In genomic region chr7:75880650-75881049, GRCm38 (mm10) we compare ENCODE assay signal across 8 mouse cellular contexts. TPM values are rescaled to one million over a fixed set of nuclear protein-coding genes. Genes with fewer than 3 reads are reported as not detected.
A peak's percentile ranks its signal among the peaks of the same experiment; 100 is the strongest.
DNase-seq lines count a peak whose midpoint lies in the region; ATAC-seq and TF ChIP-seq lines count a peak whose summit lies in the region.

No protein-coding gene starts in this region.

- intact Hi-C loops in gastrocnemius, adult 2 months (cut with DNase I) = loop anchor here (1.0 to 10.0 kb wide), 4 partner anchors 32 to 506 kb away; partner anchors contain the start of gene Klhl25

- no peaks in the 10 kb centered on the region for H3K4me1 ChIP-seq in hindbrain, postnatal 0 days (ENCODE audit: insufficient read depth, low read length)

- peak; percentile 91 for TF ChIP-seq CTCF in gastrocnemius, adult 2 months (IDR thresholded peaks at IDR 0.05)
- TF ChIP-seq CTCF in hindbrain, postnatal 0 days (IDR thresholded peaks at IDR 0.05; ENCODE audit: low read depth) = peak; percentile 99

- H3K9me3 ChIP-seq in hindbrain, postnatal 0 days (ENCODE audit: low read length) = no peaks in the 10 kb centered on the region

- no peaks in the 10 kb centered on the region for H3K27me3 ChIP-seq in hindbrain, postnatal 0 days (ENCODE audit: insufficient read depth, low read length)

- H3K4me2 ChIP-seq in hindbrain, postnatal 0 days (ENCODE audit: low read depth, low read length) = 0 out of 2 replicates have a peak overlapping the region, but pooled peaks have one; percentile 5

- H3K27ac ChIP-seq in gastrocnemius, adult 2 months = no peak overlapping the region
- 0 out of 2 replicates have a peak overlapping the region, but pooled peaks have one; percentile 26 for H3K27ac ChIP-seq in hindbrain, postnatal 0 days

- H3K9ac ChIP-seq in hindbrain, postnatal 0 days (replicated peaks; ENCODE audit: low read length) = no peak overlapping the region

- H3K36me3 ChIP-seq in hindbrain, postnatal 0 days (ENCODE audit: insufficient read depth, low read length) = no peaks in the 10 kb centered on the region

- peak; percentile 59 for DNase-seq in WW6 (ENCODE audit: low read depth, low spot score)
- DNase-seq in cerebellum, postnatal 4 days (ENCODE audit: low spot score in 2 of 2) = peak; percentile 83 to 88
- peak; percentile 88 for DNase-seq in gastrocnemius, adult 2 months
- peak; percentile 89 for DNase-seq in hindbrain, postnatal 0 days (ENCODE audit: low spot score)
- peak; percentile 79 to 87 for DNase-seq in left cerebral cortex, adult 18-20 months (ENCODE audit: low spot score in 2 of 2)
- peak; percentile 80 to 89 for DNase-seq in lung, postnatal 4 days
- DNase-seq in retina, postnatal 7 days (ENCODE audit: low read depth, low spot score) = peak; percentile 78
- DNase-seq in urinary bladder, adult 18-20 months (ENCODE audit: low spot score in 2 of 2) = peak; percentile 76 to 79

- WGBS in hindbrain, postnatal 0 days = 6% methylated on average over 8 of the region's 8 CpGs

- no peak overlapping the region for H3K4me3 ChIP-seq in gastrocnemius, adult 2 months
- no peak overlapping the region for H3K4me3 ChIP-seq in hindbrain, postnatal 0 days (ENCODE audit: low read length)

- peak; percentile 96 for ATAC-seq in hindbrain, postnatal 0 days

RNA-seq across cellular contexts. Expression of gene Klhl25, which starts 32.5 kb away (rescaled TPM):
- 1 to 10 TPM; 4.0 to 4.6 TPM for total RNA-seq in gastrocnemius, adult 2 months (2021)
- total RNA-seq in hindbrain, postnatal 0 days (2014; rRNA removed) = 41.9 and 47.8 TPM in 2 replicates
- polyA plus RNA-seq in hindbrain, postnatal 0 days (2015; fragmentation: Nextera tagmentation; extraction: Ambion mirVana) = 14.4 and 15.7 TPM in 2 replicates
- 10 to 100 TPM in 1 of 2 experiments, 1 to 10 TPM in 1; 9.5 to 10.1 TPM for total RNA-seq in left cerebral cortex, adult 18-20 months (2021)
